Mouse (Mus musculus) spleen, adult 2 months (tissue): ENCODE measurements at regions not wholly inside any gene's neighbourhood (a gene's known extent, or its start where the extent isn't known, plus 50 kb on each side); places are given as distances from the start of the nearest gene placed in this dataset.
A peak's percentile ranks its signal among the peaks of the same experiment; 100 is the strongest.

Source experiments
- DNase-seq, 2 experiments: peaks; one replicate each; pipeline versions ENCODE4 v3.0.0 to v3.0.0-alpha.2; 2012 to 2021; ENCODE audit warnings: low spot score in 2 of 2, low read depth in 1 of 2
- H3K27ac ChIP-seq: fragments of 200-500 bp; 2 replicates; pipeline ENCODE4 v1.5.1; 2012; ENCODE audit warnings: low read length, inconsistent platforms; ENCODE audit not compliant: insufficient read depth
- H3K27me3 ChIP-seq: fragments of 200-500 bp; 2 replicates; pipeline ENCODE4 v1.6.1; 2012; ENCODE audit warnings: mild to moderate bottlenecking, moderate library complexity, low read length, inconsistent platforms; ENCODE audit not compliant: control insufficient read depth, insufficient read depth
- H3K36me3 ChIP-seq: fragments of 200-500 bp; 2 replicates; pipeline ENCODE4 v1.6.1; 2012; ENCODE audit warnings: mild to moderate bottlenecking, low read length, inconsistent platforms; ENCODE audit not compliant: control insufficient read depth, insufficient read depth
- H3K4me1 ChIP-seq: fragments of 200-500 bp; 2 replicates; pipeline ENCODE4 v1.6.1; 2011; ENCODE audit warnings: inconsistent platforms; ENCODE audit not compliant: control insufficient read depth, insufficient read depth, insufficient read length
- H3K4me3 ChIP-seq: fragments of 200-500 bp; 2 replicates; pipeline ENCODE4 v1.5.1; 2011; ENCODE audit warnings: mild to moderate bottlenecking, inconsistent platforms; ENCODE audit not compliant: insufficient read depth, insufficient read length; ENCODE audit errors: extremely low read depth
- CTCF ChIP-seq: fragments of 200-500 bp; IDR thresholded peaks from 2 replicates; pipeline ENCODE4 v1.5.1; 2011; ENCODE audit warnings: mild to moderate bottlenecking, inconsistent platforms; ENCODE audit not compliant: insufficient read depth, insufficient read length, insufficient replicate concordance; ENCODE audit errors: extremely low read depth
- POLR2A ChIP-seq: fragments of 200-500 bp; IDR thresholded peaks from 2 replicates; pipeline ENCODE4 v1.6.1; 2011; ENCODE audit warnings: low read depth, low read length, inconsistent platforms
- WGBS: fragments of 180-500 bp; shearing (Covaris S2); methylation state at CpG from one replicate; pipeline ENCODE4 v1.1.7; 2018; 5-methylcytosine and 5-hydroxymethylcytosine counted together

DNA sequence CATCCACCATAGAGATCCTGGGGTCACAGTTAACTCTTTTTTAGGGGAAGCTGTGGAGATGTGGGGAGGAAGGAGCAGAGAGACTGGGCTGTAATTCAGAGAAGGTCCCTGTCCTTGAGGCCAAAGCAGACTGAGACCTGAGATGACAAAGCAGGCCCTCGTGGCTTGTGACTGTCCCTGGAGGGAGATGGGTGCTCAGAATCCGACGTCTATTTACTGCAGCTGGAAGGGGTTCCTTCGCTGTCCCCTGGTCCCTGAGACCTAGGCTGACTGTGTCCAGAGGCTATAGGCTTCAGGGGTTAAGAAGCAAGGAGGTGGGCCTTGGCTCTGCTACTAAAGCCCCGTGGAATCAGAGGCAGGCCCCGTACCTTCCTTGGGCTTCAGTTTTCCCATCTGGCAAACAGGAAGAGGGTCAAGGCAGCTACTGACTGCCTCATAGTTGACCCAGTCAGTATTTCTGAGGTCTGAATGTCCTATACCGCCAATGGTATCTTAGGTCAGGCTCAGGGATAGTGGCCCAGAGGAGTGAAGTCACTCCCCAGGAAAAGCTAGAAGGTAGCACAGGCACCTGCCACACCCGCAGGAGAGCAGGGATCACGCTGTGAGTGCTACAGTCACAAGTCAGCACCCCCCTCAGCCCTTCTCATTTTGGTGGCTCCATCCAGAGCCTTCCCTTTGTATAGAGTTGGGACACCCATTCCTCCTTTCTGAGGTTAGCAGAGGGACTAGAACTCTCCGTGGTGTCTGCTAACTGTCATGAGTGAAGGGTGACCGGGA, 65.2 kb downstream of the Cstad start:
- WGBS: 62% methylated on average over 11 of the region's 11 CpGs
- Histone ChIP-seq H3K27ac (no peak overlapping the region), H3K4me3 (no peak overlapping the region)

GRCm38 (mm10) chr2:30658844-30659555, 64.2 kb downstream of the Cstad start:
- Histone ChIP-seq H3K36me3 (no peaks in the 10 kb centered on the region), H3K27ac (peak overlapping the region; percentile 91), H3K4me1 (peaks cover 28% of the 10 kb centered on the region), H3K27me3 (no peaks in the 10 kb centered on the region), H3K4me3 (peak overlapping the region; percentile 63)
- 12% methylated on average over 16 of the region's 16 CpGs for WGBS
- TF ChIP-seq POLR2A: no peak
- TF ChIP-seq CTCF: no peak
- peak in 1 of 2 experiments; percentile 16 for DNase-seq

More for the DNA sequence above, 65.2 kb downstream of the Cstad start:
- H3K36me3 ChIP-seq: no peaks in the 10 kb centered on the region
- no peaks in the 10 kb centered on the region for H3K27me3 ChIP-seq
- TF ChIP-seq CTCF (no peak), POLR2A (no peak)
- DNase-seq: no peak
- peaks cover 28% of the 10 kb centered on the region for H3K4me1 ChIP-seq
